Mouse (Mus musculus) adrenal gland, postnatal 10 days (tissue): ENCODE measurements at regions not wholly inside any gene's neighbourhood (a gene's known extent, or its start where the extent isn't known, plus 50 kb on each side); places are given as distances from the start of the nearest gene placed in this dataset.
"Not testable (repeated sequence)": the region's sequence is repeated elsewhere in the genome, so short reads cannot be mapped to it uniquely, and the experiment has no call there.

ENCODE experiments used
- DNase-seq: peaks from one replicate; pipeline ENCODE4 v3.0.0; 2021; ENCODE audit warnings: mixed read lengths

DNA sequence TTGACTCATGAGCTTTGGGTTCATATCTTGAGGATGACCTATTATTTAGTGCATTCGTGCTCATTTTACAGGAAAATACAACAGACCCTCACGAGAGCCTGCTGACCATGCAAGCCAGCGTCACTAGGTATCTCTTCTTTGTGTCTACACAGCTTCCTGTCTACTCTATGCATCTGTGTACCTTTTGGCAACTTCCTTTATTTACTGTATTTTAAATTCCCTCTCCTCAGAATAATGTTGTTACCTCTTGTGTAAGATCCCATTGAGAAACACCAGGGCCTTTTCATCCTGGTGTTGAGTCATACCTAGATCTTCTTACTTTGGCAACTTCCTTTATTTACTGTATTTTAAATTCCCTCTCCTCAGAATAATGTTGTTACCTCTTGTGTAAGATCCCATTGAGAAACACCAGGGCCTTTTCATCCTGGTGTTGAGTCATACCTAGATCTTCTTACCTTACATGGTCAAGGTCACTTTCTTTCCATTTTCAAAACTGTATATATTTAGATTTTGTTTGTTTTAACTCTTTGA is 639.1 kb upstream of the Rorb start:
- not testable (repeated sequence) for DNase-seq

DNA sequence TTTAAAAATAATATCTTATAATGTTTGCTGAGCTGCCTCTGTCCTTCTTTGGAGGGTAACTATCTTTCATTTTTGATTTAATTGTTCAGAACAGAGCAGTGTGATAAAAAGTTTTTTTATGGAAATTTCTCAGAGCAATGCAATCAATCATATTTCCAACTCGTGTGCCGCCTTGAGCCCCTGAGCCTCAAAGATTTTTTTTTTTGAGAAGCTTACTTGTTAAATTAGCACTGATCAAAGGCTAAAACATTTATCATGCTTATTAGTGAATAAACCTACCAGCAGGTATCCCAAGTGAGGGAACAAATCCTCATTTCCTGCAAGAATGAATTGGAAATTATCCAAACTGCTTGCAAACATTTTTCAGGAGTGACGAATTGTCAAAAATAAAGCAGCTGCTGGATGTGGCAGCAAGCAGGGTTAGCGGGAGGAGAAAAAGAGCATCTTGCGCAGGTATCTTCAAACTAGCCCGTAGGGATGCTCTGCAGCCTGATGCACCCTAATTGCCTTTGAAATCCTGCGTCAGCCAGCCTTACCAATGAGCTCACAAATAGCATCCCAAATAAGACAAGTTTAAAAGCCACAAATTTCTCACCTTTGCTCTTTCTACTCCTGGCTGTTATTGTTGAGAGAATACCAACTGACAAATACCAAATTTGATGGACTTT is 637.0 kb upstream of the Rorb start:
- DNase-seq, result no peak

DNA sequence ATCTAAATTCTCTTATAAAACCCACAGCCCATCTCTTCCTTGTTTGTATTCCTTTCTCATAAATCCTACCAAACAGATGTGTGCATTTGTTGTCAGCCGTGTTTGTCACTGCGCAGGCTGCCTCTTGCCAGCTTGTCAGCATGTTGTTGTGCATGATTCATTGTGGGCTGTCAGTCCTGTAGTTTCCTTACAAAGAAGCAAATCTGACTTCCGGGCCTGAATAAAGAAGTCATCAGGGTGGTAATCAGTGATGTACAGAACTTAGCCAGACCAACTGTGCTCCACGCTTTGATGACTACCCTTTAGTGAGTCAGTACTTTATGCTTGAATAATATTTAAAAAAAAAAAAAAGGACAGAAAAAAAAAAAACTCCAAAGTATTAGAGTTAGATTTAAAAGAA is 608.9 kb upstream of the Rorb start:
- no peak for DNase-seq
